Mouse (Mus musculus): Measurements from ENCODE around the gene Abhd13.

DNA sequence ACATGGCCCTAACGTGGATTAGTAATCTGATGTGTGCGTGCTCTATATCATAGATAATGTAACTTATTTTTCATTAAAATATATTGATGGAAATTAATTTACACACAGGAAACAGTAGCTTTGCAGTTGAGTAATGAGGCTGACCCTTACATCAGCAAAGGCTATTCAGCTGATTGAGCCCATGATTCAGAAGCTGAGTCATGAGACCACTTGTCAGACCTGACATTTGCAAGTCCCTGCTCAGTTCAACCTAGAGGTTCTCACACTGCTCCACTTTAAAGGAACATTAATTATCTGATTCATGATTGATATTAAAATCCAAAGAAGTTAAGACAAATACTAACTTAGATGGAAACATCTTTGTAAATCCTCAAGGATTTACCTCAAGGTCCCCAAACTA is 17.6 kb upstream of the Abhd13 start:
- TF ChIP-seq POLR2A (IDR thresholded peaks at IDR 0.05; ENCODE audit: insufficient read depth, low read depth, low read length): no peak
- no peak for TF ChIP-seq CTCF (IDR thresholded peaks at IDR 0.05; ENCODE audit: insufficient read depth, low read depth, low read length)

All from olfactory bulb, adult 2 months (tissue).